Mouse (Mus musculus) thymus, postnatal 14 days (tissue): ENCODE measurements around the gene H2bfm.
"Not testable (repeated sequence)": the region's sequence is repeated elsewhere in the genome, so short reads cannot be mapped to it uniquely, and the experiment has no call there.

Source experiments
- DNase-seq: peaks from one replicate; pipeline ENCODE4 v3.0.0; 2021

H2bfm gene

DNA sequence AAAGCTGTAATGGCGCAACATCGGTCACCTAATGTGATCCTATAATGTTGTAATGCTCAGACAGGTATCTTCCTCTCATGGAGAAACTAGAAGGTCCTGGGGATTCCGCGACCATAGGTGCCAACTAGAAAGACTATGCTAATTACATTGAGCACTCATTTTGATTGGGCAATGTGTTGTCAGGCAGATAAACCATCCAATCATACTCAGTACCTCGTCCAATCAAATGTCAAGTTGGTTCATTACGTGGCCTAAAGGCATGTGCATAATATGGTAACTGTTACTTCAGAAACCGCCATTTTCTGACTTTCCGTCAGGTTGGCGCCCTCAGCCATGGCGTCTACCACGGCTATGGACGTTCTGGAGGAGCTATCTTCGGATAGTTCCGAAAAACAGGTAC lies at the start of gene H2bfm:
H2bfm (plus strand) TSS at position 295 of the 400 bp plus-strand sequence.
- no peak for DNase-seq

DNA sequence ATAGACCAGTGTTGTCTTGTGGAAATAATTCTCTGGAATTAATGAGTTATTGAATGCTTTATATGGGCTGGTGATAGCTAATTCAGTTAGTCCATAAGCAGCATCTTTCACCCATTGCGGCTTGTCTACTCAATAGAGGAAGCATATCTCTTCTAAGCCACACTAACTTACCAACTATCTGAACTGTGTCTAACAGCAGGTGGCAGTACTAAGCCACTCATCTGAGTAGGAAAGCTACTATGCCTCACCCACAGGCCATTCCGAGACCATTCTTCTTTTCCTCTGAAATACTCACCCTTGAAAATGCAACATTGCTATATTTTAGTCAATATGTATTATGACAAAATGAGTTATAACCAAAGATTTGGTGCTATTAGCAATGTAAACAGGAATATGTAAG lies 31.4 kb upstream of the H2bfm start:
- peak; percentile 2 for DNase-seq

DNA sequence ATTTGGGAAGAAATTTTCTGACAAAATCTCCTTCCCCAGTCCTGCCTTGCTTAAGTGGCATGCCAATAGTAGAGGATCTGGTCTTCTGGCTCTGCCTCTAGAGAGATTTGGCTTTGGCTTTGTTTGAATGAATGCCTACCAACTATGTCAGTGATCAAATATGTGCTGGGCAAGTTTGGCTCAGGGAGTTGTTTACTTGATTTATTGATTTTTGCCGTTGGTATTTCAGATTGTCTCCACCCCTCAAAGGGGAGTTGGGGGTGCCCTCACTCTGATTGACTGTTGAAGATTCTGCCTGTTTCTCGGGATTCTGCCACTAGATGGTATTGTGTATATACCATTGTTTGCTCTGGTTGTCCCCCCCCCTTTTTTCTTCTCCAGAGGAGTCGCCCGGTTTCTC lies 22.8 kb upstream of the H2bfm start:
- no peak for DNase-seq

DNA sequence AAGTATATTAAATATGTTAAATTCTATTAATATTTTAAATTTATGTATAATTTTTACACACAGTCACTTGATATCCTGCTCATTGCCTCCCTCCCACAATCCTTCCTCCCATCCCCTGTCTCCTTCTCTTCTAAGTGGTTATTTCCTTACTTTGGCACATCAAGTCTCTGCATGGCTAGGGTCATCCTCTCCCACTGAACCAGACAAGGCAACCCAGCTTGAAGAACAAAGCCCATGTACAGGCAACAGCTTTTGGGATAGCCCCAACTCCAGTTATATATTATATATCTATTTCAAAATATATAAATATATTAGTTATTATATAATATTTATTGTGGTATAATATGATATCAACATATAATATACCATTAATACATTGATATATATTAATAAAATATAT lies 1.3 kb upstream of the H2bfm start:
- DNase-seq: no peak

DNA sequence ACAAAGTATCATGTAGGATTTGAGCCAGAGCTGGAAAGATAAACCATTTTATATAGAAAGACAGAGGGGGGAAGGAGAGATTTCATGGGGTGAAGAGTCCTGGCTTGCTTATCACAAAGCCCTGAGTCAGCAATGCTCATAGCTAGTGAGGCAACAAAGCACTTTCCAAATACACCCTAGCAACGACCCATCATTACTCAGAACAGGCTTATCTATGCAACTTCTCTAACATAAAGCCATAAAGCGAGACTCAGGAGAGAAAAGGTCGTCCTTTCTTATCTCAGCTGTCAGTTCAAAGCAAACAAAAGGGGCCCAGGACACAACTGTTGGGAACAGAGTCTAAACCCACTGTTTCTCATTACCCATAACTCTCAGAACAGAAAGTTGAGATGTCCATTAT lies 10.9 kb downstream of the H2bfm start:
- DNase-seq: no peak

DNA sequence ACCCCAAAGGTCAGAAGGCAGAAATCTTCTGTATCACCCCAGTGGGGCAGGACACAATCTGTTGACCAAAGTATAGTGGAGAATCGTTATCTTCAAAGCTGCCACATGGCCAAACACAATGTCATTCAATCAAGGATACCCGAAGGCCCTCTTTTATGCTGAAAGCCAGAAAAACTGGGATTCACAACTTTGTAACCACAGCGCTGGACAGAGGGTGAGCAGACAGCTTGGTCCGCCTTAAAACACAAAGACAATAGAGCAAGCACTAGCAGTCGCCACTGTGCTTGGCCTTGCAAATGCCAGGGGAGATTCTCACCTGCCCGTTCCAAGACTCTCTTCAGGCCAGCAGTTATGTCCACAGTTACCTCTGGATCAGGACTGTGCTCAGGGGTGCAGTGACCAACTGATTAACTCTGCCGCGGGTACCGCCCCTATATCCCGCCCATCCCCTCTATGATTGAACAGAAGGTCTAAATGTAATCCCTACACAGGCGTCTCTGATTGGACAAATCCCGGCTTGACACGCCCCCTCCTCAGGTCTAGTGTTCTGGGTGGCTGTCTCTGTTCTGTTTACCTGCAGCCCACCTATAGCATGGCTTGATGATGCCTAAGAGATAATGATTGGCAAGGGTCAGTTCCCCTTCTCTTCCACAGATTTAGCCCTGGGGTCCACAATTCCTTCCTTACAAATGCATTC lies 30.6 kb downstream of the H2bfm start:
- DNase-seq: peak; percentile 4

DNA sequence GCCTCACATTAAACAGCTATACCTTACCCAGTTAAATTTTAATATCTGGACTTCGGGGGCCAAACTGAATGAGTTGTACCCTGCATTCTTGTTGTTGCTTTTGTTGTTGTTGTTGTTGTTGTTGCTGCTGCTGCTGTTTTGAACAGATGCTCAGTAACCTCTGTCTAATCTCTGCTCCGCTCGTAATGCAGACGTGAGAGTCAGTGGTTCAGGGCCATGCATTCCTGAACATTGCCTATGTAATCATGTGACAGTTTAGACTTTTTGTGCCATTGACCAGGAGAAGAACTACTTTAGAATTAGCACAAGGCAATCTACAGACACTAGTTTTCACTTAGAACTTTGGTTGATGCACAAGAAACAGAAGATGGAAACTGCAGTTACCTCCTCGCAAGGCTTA lies 31.2 kb downstream of the H2bfm start:
- DNase-seq: not testable (repeated sequence)

DNA sequence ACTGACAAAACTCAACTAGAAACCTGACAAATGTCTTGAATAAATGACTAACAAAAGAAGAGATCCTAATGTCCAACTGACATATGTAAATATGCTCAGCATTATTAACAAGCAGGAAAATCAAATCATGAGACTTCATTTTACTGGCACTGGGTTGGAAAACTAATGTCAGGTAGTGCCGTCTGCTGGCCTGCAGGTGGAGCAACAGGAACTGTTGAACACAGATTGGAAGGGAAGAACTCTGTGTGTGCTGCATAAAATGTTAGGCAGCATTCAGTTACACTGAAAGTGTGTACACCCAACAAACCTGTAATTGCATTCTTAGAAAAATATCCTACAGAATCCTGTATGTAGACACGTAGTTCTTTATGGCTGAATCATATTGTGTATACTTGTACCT lies 32.6 kb downstream of the H2bfm start:
- peak; percentile 14 for DNase-seq

DNA sequence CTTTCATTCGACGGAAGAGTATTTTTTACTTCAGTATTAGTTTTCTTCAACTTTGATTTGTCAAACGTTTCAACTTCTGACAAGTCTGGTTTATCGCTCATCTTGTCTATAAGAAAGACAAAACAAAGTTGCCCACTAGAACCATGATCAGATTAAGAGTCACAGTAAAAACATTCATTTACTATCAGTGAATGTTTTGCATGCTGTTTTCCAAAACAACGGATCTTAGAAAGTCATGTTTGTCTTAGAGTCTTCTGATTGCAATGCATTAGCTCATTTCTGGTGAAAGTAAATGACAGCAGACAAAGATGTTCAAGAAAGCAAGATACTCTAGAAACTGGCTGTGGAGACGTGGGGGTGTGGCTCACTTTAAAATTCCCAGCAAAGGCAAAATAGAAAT lies 48.3 kb downstream of the H2bfm start, which contains the start of gene Tmsb15b2:
Tmsb15b2 (minus strand) TSS at position 101 of the 400 bp plus-strand sequence.
- DNase-seq: not testable (repeated sequence)

DNA sequence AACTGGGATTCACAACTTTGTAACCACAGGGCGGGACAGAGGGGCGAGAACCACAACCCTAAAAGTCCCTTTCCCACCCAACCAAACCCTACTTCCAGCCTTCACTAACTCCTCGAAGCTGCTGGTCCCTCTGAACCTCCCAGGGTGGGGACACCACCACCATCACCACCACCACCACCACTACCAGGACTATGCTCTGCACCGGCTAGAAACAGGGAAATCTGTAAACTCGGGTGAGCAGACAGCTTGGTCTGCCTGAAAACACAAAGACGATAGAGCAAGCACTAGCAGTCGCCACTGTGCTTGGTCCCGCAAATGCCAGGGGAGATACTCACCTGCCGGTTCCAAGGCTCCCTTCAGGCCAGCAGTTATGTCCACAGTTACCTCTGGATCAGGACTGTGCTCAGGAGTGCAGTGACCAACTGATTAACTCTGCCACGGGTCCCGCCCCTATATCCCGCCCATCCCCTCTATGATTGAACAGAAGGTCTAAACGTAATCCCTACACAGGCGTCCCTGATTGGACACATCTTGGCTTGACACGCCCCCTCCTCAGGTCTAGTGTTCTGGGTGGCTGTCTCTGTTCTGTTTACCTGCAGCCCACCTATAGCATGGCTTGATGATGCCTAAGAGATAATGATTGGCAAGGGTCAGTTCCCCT lies 49.4 kb downstream of the H2bfm start, which contains the start of the genes Tmsb15l and Tmsb15b1:
Tmsb15l (minus strand) TSS at position 446 of the 661 bp plus-strand sequence.
Tmsb15b1 (minus strand) TSS at position 451 of the 661 bp plus-strand sequence.
- peak; percentile 80 for DNase-seq
